Mouse (Mus musculus): ENCODE measurements around the gene Ccn5.

Ccn5 gene

DNA sequence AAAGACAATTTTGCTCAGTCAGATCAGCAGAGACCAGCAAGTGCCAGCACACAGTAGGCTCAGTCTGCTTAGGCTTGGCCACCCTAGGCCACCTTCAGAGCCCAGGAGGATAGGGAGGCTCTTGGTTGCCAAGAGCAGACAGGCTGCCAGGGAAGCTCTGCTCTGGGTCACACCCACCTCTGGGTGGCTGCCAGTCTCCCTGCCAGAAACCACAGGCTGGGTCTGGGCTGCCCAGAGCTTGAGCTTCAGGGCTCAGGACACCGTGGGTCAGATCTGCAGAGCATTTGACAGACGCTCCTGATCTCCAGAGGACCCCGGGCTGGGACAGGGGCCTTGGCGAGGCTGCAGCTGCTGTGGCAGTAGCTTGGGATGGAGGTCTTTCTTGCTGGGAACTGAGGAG is at the start of gene Ccn5:
TSS of gene Ccn5 (plus strand) at position 255 of the 400 bp plus-strand sequence.
- peak; percentile 45 for DNase-seq

DNA sequence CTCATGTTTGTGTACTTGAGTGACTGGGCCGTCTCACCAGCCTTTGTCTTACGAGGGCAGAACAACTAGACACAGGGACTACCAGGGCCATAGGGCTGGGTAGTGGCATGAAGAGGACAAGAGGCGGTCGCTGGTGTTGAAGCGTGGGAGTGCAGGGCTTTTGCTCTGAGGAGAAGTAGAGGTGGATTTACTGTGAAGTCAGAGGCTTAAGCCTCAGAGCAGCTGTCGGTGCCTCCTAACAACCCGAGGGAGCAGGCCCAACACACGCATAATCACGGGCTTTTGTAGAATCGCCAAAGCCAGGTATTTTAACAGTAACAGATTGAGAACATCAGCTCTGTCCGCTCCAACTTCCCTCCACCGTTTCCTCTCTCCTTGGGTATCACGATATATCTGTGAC is 44.0 kb upstream of the Ccn5 start:
- no peak for DNase-seq

DNA sequence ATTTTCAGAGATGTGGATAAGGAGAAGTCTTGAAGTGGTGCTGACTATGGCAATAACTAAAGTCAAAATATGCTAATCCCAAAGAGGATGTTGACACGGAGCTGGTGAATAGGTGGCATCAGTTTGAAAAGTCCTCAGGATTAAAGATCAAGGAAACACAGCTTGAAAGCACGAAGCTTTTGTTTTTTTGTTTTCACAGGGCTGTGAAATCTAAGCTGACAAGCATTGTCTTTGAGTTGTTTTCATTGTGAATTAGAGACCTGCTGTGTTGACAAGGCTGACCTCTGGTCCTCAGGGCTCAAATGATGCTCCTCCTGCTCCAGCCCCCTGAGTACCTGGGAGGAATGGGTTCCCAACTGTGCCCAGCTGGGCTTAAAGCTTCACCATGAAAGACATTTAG is 43.6 kb upstream of the Ccn5 start:
- no peak for DNase-seq

DNA sequence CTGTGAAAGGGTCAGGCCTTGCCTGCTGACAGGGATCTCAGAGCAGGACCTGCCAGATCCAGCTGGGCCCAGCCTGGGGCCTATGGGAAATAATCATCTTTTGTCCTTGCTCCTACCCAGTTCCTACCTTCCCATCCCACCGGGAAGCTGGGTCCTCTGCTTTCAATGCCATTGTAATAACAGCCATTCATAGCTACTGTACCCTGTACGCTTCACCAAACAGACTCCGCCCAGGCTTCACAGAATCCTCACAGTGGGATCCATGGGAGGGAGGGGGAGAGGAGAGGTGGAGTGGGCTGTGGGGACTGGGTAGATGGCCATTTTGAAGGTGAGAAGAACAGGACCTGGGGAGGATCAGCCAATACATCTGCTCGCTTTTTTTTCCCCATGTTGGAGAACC is 41.8 kb upstream of the Ccn5 start:
- DNase-seq: no peak

DNA sequence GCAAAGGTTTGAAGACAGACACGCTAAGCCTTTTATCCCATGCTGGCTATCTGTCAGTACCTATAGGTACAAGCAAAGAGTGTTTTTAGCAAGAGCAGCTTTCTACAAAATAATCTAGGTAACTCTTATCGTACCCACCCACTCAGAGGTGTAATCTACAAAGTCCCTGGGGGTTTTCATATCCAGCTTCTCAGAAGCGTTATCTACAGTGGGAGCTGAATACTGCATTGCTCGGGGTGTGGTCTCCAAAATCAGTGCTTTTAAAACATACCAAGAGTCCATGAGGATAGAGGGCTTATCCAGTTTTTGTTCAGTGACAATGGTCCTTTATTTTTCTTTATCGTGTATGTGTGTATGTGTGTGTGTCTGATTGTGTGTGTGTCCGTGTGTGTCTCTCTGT is 37.3 kb upstream of the Ccn5 start:
- DNase-seq: no peak

DNA sequence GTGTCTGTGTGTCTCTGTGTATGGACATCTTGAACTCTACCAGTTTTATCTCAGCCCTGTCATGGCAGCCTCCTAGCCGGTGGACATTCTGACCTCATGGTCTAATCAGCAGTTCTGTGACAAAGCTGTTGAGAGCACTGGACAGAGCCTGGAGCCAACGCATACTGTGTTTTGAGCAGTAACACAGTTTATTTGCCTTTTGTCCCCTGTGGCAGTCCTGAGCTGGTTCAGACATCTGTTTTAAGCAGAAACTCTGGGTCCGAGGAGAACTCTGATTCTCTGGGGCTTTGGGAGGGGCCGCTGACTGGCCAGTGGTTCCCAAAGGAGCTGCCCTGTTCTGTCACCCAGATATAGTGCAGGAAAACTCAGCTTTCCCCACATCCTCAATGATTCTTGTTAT is 36.8 kb upstream of the Ccn5 start:
- DNase-seq: no peak

DNA sequence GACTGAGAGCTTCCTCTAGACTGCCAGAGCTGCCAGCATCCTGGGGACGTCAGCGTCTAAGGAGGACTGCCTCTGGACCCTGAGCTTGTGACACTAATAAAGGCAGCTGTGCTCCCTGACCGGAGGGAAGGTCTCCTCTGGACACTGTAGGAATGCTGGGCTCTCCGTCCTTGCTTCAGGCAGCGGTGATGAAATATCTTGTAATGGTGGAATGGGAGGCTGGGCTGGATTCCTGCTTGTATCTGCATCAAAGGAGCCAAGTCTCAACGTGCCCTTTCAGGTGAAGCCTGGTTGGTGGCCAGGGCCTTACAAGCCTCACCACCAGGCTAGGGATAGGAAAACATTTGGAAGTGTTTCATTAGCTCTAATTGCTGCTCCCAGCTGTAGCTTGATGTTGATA is 33.6 kb upstream of the Ccn5 start:
- DNase-seq: no peak

DNA sequence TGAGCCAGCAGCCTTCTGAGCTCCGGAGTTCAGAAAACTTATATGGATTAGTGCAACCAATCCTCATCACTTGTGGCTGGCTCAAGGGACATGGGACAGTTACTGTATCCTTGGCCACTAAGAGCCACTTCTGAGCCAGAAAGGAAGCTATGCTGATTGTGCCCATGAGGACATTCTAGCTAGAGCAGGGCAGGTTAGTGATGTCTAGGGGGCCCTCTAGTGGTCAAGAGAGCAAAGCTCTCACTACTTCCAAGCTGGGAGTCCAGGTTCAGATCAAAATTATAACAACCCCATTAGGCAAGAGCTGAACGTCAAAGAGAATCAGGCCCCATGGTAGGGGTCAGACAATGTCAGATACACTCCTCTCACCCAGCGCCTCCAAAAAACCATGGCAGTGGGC is 33.0 kb upstream of the Ccn5 start:
- DNase-seq: no peak

DNA sequence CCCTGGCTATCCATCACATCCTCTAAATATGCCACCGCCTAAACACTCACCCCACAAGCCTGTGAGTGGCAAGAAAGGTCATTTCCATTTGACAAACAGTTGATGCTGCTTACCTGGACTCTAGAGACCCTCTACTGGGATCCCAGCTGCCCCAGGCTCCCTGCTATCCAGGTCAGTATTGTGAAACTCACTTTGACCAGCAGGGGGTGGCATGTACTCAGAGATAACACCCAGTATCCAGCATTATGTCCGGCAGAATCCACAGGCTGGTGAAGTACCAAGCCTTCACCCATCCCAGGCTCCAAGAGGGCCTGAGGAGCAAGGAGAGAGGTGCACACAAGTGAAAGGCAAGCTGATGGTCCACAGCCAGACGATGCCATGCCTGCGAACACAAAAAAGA is 32.2 kb upstream of the Ccn5 start:
- peak; percentile 71 for DNase-seq

DNA sequence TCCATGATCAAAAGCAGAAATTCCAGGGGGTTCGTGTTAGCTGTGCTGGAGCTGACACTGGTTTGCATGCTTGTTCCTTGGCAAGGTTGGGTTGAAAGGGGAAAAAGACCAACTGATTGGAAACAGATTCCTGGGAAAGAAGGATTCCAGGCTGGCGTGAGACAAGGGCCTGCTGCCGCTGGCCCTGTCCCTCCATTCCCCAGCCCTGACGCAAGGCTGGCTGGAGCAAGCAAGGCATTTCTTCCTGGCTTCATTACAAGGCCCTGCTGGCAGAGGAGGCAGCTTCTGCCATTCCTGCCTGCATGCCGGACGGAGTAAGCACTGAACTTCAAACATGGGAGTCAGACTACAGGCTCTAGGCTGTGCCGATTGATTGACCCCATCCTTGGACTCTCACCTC is 22.2 kb upstream of the Ccn5 start:
- no peak for DNase-seq

DNA sequence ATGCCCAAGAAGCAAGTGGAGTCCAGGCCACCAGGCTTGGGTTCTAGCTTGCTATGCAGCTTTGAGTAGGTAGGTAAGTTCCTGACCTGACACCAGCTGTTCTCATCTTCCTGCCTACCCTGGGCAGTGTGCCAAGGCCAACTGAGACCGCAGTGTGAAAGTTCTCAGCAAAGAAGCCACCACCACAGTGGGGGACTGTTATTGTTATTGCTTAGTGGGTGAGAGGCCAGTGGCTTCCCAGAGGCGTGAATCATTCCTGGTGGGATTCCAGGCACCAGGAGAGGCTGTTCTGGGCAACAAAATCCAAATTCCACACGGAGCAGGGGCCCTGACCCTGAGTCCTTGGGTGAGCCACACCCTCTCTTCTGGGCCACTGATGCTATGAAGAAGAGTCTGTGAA is 19.8 kb upstream of the Ccn5 start:
- peak; percentile 24 for DNase-seq

DNA sequence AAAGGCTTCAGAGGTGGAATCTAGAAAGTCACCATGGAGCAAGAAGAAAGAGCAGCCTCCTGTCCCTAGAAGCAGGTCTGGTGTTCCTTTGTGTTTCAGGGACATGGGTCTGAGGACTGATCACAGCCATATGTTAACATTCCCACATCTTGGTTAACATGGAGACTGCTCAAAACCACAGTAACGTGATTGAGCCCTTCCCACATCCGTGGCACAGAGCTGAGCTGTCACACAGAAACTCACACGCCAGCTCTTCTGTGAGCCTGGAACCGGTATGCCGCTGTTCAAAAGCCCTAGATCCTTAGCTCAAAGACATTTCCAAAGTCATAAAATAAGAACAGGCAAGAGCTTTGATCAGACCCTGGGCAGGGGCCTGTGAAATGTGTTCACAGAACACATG is 19.3 kb upstream of the Ccn5 start:
- DNase-seq: no peak

DNA sequence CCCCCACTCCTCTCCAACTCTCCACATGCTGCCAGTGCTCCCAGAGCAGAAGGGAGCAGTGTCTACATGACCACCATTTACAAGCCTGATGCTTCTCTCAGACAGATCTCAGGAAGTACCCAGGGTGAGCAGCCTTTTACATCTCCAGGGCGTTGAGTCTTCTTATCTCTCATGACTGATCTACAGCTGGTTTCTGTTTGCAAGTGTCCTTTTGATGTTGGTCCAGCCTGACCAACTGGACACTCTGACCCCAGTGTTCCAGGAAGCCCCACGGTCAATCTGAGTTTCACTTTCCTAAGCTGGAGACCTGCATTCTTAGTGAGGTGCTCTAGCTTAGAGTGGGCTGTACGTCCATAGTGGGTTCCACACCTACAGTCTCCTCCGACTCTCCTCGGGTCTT is 16.8 kb upstream of the Ccn5 start:
- DNase-seq: no peak

DNA sequence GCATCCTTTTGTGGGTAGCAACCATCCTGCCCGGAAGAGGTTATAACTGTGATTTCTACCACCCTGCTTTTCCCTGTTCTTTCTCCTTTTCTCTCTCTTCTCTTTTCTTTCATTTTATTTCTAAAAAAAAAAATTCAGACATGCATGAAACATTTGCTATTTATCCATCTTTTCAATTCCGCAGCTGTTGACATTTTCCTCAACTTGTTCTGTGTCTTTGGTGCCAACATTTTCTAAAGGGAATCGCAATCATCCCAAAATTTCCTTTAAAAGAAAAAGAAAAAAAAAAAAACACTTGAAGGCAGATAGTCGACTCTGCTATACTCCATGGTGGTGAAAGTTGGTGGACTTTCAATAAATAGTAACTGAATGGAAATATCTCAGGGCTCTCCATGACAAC is 11.5 kb upstream of the Ccn5 start:
- no peak for DNase-seq

DNA sequence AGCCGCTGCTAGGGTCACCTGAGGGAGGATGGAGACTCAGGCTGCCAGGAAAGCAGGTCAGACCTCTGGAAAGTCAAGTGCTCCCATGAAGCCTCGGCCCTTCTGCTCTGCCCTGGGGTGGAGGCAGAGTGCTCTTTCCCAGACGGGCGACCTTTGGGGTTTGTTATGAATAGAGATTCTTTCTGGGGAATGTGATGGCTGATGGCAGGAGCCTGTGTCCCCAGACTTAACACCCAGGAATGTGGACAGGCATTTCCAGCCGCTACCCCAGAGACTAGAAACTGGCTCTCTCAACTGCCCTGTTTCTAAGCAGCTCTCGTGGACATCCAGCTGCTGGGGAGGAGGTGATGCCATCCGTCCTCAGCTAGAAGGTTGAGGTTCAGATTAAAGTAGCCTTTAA is 11.0 kb upstream of the Ccn5 start:
- DNase-seq: no peak

DNA sequence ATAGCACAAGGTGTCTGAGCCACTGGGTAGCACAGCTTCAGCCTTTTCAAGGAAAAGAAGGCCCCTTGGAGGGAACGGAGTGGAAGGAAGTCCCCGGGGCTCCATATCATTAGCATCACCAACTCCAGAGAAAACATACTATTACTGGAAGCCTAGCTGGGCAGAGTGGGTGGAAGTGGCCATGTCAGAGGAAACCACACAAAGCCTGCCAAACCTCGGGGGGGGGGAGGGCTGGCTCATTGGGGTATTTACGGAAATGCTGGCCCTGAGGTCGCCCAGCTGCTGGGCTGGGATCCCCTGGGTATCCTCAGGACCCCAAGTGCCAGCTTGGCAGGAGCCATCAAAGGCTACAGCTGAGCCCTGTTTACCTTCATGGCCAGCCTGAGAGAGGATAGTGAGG is 7.6 kb upstream of the Ccn5 start:
- DNase-seq: no peak

DNA sequence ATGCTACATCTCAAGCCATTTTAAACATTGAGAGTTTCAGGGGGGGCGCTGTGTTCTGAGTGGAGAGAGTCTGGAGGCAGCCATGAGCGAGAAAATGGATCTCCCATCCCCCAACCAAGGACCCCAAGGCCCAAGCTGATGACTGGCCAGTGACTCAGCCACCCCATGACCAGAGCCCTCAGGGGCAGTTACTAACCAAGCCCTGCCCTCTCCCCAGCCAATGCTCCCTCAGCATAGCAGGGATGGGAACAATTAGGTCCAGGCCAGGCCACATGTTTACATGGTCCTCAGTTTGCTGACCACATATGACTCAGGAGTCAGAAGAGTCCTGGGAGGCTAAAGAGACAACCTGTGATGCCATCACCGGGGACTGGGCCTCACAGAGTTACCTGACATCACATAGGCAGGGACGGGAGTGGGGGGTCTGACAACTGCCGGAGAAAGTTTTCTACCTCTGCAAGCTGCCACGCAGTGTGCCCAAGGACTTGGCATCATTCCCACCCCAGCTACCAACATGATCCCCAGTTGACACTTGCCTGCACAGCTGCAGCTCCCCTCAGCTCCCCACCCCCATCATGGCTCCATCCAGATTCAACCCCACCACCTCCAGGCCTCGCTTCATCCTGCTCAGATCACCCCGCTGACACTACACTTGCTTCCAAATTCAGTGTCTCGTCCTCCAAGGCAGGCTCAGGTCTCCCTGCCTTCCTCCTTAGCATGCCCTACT is 5.8 kb upstream of the Ccn5 start:
- no peak for DNase-seq

DNA sequence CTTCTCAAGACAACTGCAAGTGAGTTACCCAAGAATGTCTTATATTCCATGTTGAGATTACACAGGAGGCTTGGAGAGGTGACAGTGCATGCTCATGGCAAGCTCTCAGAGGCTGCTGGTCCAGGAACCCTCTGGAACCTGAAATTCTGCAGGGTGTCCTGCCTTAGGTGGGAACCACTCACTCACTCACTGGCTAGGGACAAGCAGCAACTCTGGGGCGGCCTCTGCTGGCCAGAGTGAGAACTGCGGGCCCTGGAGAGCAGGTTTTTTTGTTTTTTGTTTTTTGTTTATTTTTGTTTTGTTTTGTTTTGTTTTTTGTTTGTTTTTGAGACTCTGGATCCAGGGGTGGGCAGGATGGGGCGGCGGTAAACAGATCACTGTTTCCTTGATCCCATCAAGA is 2.6 kb downstream of the Ccn5 start:
- peak; percentile 79 for DNase-seq

DNA sequence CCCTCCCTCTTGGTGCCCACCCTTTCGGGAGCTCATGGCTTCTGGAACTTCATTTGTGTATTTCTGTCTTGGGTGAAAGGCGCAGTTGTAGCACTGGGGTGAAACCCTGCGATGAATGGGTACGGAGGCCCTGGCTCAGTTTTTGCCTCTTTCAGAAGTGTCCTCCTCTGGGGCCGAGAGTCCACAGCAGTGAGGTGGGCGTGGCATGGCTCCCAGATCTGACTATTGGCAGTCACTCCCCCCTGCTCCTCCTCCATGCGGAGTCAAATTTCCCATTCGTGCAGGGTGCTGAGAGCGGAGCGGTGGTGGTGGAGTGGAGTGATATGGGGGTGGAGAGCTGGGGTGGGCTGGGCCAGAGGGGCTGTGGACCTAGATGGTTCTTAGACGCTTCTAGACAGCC is 3.1 kb downstream of the Ccn5 start:
- no peak for DNase-seq

DNA sequence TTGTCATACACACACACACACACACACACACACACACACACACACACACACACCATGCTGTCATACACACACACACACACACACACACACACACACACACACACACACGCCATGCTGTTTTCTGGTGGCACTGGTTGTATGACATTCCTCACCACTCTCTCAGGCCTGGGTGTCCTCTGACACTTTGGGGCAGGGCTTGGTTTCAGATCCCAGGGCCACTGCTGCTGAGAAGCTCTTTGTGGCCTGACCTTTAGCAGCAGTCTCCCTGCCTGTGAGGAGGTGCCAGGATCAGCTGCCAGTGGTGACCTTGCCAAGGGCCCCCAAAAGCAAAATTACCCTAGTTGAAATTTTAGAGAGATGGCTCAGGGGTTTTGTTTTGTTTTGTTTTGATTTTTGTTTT is 5.2 kb downstream of the Ccn5 start:
- DNase-seq: no peak

DNA sequence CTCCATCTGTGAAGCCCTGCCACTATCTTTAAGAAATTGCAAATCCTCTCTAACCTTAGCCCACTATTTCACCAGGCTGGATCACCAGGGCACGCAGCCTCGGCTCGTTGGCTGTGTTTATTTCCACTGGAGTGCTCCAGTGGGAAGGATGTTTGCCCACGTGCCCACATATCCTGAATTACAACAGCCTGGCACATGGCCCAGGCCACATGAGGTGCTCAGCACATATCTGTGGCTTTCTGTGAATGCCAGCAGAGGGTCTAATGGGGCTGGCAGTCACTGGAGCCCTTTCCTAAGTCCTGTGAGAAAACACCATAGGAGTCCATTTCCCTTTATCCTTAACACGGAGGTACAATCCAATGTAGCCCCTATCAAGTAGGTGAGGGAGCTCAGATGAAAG is 5.8 kb downstream of the Ccn5 start:
- no peak for DNase-seq

DNA sequence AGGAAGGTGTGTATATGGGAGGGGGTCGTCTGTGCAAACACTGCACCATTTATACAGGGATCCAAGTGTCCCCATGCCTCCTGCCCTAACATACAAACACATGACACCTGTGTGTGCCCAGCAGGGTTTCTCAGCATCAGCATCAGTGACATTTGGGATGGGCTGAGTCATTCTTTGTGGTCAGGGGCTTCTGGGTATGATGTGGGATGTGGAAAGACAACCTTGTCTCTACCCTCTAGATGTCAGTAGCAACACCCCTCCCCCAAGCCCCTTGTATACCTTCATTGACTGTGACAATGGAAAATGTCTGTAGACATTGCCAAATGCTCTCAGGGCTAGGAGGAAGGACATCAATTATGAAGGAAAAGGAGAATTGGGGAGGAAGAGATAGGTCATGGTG is 10.5 kb downstream of the Ccn5 start:
- no peak for DNase-seq

DNA sequence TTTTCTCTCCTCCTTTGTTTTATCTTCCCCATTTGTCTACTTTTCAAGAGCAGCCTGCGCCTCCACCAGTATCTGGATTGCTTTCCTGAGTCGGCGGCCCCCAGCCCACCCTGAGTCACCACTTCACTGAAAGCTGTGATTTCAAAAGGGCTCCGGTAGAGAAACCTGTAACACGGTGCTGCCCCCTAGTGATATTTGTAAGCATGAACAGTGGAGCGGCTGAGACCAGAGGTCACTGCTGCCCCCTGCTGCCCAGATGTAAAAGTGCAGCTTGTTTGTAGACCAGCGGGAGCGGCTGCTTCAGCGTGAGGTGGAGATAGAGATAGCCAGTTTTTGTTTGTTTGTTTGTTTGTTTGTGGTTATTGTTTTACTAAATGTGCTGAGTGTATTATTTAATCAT is 17.4 kb downstream of the Ccn5 start:
- DNase-seq: peak; percentile 85

DNA sequence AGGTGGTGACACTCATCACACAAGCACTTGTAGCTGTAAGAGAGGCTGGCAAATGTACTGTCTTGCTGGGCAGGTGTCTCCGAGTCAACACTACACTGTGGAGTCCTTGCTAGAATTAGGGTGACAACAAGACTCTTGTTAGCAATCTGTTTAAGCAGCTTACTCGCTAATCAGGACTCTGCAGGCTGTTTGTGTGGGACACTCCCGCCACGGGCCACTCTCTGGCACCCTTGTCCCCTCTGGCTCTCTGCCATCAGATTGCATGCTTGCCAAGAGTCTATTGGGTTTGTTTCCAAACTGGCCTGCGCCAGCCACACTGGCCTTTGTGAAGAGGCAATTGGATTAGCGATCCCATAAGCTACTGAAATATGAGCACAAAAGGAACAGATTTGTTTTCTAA is 18.9 kb downstream of the Ccn5 start:
- peak; percentile 41 for DNase-seq

DNA sequence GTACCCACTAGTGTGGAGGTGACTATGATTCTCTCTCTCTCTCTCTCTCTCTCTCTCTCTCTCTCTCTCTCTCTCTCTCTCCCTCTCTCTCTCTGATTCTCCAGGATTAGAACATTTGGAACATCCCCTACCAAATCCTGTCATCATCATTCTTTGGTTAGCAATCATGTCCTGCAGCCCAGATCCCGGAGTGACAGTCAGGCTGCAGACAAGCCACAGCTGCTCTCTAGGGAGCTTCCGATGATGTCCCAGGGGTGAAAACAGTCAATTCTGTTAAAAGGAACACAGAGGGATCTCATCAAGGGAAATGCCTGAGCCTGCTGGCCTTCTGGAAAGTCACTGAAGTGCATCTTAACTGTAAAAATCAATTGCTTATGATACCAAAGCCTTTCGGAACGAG is 21.4 kb downstream of the Ccn5 start:
- no peak for DNase-seq

DNA sequence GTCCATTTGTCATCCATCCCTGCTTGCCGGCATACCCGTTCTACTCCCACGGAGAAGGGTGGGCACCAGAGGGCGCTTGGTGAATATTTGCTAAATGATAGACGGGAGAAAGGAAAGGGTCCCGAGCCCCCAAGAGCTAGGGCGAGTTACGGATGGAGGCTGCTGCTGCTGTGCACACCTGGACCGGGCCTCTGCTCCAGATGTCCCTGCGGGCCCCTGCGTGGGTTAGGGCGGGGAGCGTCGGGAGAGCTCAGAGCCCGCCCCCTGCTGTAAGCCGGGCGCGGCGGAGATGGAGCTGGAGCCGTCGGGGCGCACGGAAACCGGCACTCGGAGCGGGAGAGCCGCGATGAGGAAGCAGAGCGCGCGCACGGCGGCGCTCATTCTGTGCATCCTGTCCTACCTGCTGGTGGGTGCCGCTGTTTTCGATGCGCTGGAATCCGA is 32.8 kb downstream of the Ccn5 start, which contains the start of gene Kcnk15:
TSS of gene Kcnk15 (plus strand) at position 191 of the 441 bp plus-strand sequence.
- peak; percentile 71 for DNase-seq

All from right cerebral cortex, postnatal 4 days (tissue).